Mouse (Mus musculus) kidney, postnatal 10 days (tissue): ENCODE results near the gene Rps17.

Experiments used
- DNase-seq: peaks from one replicate; pipeline ENCODE4 v3.0.0; 2021; ENCODE audit warnings: mixed read lengths

Gene Rps17

DNA sequence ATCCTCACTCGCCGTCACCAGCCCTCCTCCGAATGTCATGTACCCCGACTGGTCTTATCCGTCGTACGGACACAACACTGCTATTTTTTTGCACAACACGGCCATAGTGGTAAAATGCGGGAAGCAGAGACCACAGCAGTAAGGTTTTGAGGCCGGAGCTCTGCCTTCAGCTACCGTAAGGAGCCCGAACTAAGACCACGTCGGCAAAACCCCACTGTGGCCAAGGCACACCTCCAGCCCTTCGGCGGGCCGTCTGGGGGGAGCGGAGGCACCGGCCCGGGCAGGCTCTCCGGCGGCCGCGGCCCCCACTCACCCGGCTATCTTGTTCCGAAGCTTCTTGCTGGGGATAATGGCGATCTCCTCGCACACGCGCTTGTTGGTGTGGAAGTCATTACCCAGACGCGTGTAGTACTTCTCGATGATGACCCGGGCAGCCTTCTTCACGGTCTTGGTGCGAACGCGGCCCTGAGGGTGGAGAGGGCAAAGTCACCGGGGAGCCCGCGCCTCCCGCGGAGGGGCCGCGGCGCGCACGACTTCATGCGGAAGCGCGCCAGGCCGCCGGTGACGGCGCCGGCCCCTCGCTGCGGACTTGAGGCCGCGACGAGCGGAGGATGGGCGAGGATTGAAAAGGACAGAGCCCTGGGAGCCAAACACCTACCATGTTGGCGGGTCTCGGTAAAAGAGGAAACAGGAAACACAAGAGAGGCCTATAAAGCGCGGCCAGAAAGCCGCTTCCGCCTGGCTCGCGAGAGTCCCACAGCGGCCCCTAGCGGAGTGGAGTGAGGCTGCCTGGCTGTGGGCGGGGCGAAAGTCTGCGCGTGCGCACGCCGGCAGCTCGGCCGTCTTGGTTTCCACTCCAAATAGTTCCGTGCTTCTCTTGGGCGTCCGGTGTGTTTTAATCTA lies at the start of gene Rps17:
Gene Rps17 (minus strand): TSS at position 711 of the 903 bp plus-strand sequence.
- DNase-seq, result peak; percentile 97

DNA sequence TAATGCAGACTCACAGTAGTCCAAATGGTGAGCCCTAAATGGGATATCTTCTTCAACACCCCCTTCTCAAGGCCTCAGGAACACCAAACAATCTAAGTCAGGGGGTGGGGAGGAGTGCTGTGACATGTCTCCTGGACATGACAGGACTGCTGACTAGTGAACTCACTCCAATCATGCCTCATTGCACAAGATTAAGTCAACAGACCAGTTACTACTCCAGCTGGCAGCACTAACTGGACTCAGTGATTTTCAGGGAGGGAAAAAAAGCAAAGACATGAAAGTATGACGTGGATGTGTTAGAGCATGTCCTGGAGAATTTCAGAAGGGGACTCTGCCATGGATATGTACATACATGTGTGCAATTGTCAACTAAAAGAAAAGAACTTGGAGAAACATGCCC lies 34.3 kb upstream of the Rps17 start:
- DNase-seq, result no peak

DNA sequence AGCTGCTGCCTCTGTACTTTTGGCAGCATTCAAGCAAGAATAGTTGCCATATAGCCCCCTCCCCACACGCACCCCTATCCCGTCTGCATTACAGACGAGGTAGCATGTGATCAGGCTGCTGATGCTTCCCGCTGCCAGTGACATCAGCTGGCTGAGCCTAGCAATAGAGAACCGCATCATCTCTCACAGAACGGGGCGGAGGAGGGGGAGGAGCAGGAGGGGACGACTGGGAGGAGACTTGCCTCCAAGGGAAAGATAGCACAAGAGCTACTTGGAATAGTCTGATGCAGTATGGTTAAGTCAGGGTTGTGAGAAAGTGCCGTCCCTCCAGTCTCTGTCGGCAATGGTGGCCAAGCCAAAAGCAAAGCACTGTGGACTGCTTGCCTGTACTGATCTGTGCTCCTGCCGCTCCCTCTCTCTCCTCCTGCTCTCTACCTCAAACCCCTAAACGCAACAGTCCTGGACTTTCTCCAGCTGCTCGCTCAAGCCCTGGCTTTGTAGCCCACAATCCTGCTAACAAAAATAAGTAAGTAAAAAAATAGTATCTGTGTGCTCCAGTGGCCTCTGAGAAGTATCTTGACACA lies 27.4 kb upstream of the Rps17 start:
- peak; percentile 45 for DNase-seq

DNA sequence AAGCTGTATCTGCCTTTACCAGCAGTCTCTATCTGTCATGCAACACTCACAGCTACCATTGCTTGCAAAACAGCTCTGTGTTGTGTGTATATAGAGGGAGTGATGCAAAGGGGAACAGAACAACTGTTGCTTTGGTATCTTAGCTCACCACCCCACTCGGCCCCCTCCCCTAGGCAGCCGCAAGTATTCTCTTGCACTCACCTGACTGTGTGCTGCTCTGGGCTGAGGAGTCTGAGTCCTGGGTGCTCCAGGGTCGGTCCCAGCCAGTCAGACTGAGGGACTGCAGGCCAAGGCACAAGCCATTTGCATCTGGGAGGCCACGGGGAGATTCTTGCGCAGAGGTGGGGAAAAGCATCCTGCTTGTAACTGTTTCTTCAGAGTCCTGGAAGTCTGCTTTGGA lies 26.8 kb upstream of the Rps17 start:
- DNase-seq, result no peak

DNA sequence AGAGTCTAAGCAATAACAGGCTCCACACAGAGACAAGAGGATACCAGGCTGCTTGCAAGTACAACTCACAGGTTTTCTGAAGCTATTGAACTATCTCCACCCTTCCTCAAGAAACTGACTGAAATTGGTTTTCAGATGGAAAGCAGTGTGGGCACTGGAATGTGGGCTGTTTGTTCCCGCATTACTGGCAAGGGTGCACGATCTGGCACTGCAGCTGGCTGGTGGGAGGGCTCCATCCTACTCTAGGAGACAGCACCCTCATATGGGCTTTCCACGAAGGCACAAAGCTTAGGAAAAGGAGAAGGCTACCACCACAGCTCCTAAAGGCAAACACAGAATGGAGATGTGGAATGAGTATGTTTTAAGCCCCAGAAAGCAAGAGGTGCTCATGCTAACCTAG lies 24.7 kb upstream of the Rps17 start:
- DNase-seq, result no peak

DNA sequence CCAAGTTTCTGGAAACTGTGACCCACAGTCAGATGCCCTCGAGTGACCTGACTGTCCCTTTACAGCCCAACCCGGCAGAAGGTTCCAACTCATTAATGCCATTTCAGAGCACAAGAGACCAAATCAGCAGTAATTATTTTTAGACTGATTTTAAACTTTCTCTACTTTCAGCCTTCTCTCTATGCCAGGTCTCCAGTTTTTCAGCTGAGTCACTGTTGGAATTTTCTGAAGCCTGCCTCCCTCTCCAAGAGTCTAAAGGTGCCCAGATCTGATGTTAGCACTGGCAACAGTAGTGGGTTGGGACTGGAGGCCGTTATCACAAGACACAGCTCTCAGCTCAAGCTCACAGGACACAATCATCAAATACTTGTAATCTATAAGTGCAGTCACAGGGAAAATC lies 22.9 kb upstream of the Rps17 start:
- no peak for DNase-seq

DNA sequence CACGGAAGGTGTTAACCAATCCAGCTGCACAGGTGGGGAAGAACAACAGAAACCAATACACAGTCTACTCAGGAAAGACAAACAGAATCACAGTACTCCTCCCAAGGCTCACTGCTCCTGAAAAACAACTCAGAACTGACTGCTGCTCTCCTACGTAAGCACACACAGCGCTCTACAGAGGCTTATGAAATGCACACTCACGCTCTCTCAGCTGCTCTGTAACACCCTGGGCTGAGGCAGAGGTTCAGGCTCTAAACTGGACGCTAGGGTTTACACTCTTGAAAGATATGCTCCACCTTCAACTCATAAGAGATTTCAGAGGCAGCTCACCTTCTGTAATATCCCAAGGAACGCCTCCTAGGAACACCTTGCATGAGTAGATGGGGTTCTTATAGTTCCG lies 11.9 kb upstream of the Rps17 start:
- DNase-seq, result no peak

DNA sequence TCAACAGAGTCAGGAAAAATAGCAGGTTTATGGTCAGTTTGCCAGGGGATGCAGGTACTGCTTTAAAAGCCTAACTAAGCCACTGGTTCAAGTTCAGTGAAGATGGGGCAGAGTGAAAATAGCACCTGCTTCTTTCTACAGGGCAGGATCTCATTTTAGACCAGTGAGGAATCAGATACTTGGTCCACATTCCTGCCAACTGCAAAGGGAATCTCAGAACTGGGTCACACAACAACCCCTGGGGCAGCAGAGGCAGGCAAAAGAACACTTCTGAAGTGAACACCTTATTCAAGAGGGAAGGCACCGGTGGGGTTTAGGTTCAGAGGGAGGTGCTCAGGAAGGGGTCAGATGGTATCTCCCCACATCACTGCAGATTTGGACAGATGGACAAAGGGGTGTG lies 11.3 kb upstream of the Rps17 start:
- no peak for DNase-seq

DNA sequence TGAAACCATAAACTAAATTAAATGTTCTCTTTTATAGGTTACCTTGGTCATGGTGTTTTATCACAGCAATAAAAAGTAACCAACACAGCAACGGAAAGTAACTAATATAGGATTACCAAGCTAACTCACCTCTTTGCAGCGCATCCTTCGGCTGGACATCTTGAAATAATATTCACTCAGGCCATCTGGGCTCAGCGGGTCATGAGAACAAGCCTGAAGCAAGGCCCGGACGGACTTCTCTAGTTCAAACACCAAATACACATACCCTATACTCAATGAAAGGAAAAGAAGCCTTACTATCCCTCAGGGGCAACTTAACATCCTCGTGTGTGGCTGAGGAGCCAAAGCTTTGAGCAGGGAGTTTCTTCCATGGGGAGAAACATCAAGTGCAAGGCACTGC lies 10.7 kb upstream of the Rps17 start:
- DNase-seq, result no peak

DNA sequence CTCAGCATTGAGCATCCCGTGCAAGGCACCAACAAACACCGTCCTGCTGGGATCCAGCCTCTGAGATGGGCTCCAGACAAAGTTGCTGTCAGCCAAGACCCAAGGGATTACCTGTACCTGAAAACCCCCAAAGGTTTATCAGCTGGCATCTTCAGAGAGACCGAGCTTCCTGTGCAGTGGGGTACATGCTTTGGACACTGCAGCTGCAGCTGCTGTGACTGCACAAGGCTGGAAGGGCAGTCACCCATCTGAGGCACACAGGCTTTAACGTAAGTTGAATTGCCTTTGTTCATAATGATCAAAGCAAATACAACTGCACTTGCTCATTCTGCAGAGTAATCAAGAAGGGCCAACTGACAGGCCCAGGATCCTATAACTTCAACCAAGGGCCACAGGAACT lies 6.8 kb upstream of the Rps17 start:
- no peak for DNase-seq

DNA sequence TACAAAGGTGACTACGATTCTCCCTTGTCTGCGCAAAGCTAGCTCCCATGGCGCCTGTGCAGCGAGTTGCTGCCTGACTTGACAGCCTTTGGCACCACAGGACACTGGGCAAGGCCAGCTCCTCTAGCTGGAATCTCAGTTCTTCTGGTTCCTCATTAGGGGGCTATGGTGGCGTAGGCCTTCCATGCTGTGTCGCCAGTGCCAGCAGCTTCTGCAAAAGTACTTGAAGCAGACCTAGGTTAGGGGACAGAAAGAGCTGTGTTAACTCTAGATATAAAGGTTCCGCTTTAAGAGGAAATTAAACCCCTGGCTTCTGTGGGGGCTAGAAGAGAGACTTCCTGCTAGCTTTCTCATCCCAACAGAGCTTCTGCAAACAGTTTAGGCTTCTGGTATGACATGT lies 3.2 kb upstream of the Rps17 start:
- DNase-seq, result no peak

DNA sequence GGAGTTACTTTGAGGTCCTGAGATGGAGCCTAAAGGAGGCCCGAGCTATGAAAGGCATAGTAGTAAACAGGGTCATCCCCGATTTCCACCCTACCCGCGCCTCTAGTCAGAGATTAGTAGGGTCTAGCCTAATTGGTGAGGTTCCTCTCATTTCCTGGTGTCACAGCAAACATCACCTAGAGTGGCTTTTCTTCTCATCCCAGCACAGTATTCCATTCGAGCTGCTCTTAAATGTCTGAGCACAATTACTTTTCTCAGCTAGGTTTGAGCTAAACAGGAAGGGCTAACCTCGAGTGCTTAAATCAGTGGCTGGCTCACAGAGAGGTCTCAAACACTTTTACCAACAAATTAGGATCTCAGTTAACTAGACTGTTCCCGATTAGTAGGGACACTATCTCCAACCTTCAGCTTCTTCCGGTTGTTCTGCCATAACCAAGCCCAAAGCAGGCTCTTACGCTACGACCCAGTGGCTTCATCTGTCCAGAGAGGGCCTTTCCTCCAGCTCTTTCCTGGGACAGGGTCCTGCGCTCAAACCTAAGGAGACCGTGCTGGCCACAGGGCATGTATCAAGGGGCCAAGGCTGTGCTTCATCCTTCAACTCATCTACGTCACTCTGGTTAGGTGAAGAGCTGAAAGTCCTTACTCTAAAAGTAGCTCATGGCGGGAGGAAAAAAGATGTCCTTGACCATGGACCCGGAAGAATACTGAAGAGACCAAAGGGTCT lies 555 bp upstream of the Rps17 start:
- no peak for DNase-seq

DNA sequence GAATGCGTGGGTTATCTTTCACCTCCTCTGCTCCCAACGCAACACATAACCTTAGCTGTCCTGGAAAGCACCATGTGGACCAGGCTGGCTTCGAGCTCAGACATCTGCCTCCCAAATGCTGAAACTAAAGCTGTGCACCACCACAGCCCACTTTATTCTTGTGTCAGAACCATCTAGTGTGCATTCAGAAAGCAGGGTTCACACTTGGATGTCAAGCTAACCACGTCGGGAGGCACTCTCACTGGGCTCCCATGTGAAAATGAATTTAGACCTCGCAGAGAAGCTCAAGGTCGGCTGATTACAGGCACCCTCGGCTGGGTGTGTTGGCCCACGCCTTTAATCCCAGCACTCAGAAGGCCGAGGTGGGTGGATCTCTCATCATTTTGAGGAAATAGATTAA lies 1.2 kb downstream of the Rps17 start:
- DNase-seq, result no peak

DNA sequence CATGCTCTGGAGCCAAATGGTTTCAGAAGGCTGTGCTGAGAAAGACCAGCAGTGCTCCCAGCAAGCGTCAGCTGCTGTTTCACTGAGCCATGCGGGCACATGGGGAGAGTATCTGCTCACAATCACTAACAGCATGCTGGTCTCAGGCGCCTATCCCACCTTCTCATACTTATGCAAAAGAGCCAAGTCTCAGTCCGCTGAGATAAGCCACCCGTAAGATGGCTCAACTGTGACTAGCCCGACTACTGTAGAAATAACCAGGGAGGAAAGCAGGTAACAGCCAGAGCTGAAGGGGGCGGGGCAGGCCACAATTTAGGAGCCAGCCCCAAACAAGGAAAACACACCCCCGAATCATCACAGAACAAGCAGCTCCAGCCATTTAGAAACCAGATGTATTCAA lies 1.7 kb downstream of the Rps17 start:
- DNase-seq, result no peak

DNA sequence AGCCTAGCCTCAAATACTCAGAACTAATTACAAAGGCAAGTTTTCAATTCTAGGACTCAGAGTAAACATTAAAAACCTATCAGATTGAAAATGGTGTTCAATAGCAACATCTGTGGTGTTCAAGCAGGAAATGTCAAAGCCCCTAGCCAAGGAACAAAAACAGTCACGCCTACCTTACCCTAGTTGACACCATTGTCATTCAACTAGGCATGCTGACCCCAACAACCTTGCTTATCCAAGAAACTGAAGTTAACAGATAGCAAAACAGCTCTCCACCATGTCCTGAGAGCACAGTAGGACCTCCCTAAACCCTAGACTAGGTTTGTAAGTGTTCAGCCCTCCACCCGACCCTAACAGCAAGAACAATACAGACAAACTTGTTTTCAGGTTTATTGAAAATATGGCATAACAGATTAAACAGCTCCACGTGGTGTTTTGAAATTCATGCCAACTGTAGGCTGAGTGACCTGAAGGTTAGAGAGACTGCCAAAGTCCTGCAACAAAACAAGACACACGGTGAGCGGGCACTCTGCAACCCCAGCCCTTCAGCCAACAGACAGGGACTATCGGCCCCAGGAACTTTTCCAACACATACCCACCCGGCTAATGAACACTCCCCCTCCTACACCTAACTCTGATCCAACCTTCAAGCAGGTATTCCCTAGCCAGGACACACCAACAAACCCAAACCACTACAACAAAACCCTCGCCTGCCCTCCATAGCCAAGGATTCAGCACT lies 2.5 kb downstream of the Rps17 start:
- no peak for DNase-seq

DNA sequence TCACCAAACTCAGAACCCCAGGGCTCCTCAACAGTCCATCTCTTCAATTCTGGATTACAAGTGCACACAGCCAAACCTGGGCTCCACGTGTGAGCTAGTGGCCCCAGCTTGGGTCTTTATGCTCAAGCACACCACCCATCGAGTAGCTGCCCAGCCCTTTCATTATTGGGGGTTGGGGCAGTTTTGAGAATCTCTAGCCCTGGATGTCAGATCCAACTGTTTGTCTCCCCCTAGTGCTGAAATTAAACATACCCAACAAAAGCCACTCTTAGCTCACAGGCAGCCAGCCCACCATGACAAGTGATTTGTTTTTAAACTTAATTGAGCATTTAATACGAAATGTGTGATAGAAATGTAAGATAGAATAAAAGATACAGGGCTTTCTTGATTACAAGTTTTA lies 3.5 kb downstream of the Rps17 start:
- DNase-seq, result peak; percentile 30

DNA sequence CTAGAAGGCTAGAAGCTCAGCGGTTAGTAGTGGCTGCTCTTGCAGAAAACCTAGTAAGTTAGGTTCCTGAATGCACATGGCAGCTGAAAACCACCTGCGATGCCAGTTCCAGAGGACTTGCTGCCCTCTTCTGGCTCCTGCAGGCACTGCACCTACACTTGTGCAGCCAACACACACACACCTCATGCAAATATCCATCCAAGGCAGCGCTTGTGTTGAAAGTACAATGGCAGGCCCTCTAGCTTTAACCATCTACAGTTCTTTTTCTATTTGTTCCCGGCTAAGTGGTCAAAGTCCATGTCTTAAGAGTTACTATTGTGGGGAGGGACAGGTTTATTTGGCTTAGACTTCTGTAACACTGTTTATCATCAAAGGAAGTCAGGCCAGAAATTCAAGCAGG lies 5.3 kb downstream of the Rps17 start:
- peak; percentile 79 for DNase-seq

DNA sequence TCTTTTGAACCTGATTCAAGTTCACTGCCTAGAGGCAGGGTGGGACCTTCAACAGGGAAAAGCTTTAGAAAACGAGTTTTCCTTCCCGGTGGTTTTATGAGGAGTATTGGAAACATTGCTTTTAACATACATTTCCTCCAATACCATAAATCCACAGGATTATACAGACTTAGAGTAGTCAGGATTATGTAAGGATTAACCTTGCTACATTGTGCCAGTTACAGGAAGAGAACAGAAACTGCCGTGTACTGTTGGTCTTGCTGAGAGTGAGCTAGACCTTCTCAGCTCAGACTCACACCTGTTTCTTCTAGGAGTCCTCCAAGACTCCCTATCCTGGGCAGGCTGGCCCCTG lies 6.6 kb downstream of the Rps17 start:
- no peak for DNase-seq

DNA sequence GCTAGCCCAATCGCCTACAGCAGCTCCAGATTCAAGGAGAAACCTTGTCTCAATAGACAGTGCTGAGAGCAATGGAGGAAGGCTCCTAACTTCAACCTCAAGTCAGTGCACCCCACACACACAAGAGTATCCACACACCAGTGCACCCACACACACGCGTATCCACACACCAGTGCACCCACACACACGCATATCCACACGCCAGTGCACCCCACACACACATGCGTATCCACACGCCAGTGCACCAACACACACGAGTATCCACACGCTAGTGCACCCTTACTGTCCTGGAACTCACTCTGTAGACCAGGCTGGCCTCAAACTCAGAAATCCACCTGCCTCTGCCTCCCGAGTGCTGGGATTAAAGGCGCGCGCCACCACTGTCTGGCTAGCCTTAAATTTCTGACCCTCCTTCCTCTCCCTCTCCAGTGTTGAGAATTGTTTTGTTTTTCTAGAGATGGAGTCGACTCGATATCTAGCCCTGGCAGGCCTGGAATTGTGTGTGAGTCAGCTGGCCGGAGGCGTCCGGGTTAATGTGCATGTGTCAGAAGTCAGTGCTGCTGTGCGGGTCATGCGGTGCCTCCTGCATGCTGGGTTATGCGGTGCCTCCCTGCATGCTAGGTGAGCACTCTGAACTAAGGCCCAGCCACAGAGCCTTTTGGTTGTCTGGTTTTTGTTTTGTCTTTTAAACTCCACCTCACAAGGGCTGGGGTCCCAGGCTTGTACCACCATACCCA lies 7.1 kb downstream of the Rps17 start:
- DNase-seq, result peak; percentile 12

DNA sequence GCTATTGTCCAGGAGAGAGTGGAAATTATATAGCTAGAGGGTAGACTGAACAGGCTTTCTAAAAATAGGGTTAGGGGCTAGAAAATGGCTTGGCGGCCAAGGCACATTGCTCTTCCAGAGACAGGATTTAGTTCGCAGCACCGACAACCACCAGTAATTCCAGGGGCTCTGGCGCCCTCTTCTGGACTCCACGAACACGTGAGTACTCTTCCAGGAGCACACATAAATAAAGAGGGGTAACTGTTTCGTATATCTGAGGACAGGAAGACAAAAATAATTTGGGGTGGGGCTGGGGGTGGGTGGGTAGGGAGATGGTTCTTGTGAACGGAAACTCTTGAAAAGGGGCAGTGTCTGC lies 8.6 kb downstream of the Rps17 start:
- DNase-seq, result peak; percentile 81

DNA sequence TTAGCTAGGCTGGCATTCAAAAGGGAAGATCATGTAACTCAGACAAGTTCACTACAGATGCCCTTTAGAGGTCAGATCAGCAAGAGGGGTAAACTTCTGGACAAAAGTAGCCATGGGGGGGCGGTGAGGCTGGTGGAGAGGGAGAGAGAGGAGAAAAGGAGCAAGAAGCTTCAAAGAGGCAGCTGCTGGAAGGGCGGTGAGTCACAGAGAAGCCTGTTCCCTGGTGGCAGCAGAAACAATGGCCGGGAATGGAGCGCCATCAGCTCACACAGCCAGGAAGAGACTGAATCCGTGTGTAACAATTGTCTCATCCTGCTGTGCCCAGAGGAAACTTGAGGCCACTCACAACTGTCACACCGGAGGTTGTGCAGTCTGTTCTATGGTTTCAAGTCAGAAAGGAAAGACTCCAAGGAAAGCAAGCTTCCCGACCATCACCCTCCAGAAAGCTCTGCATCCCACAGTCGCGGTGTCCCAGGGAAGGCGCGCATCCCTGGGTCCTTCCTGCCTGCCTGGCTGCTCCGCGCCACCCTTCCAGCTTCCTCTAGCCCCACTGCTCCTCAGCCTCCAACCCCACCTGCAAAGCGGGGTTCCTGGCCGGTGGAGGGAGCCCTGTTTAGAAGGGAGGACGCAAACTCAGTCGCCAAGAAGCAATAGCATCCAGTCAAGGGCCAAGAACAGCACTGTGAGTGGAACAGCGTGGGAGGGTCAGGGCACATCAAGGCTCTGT lies 9.2 kb downstream of the Rps17 start:
- DNase-seq, result peak; percentile 63

DNA sequence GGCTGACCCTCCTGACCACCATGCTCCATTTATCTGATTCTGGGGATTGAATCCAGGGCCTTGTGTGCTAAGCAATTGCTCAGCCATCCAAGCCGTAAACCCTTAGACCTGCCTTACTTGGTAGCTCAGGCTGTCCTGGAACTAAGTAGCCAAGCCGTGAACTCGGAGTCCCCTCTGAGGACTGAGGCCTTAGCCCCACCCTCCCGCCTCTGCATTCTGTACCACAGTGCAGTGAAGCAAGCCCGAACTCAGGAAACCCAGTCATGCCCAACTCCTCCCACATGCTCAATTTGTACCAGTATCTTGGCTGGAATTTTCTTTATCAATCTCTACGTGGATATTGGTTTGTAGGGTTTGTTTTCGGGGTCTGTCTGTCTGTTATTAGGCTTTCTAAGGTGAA lies 13.2 kb downstream of the Rps17 start:
- DNase-seq, result peak; percentile 6
